Mouse (Mus musculus) spleen, adult 12 weeks (tissue): ENCODE measurements around the gene Siglece.
"Not testable (repeated sequence)": the region's sequence is repeated elsewhere in the genome, so short reads cannot be mapped to it uniquely, and the experiment has no call there.

ENCODE experiments used
- DNase-seq: peaks from one replicate; pipeline ENCODE4 v3.0.0; 2022; ENCODE audit warnings: low spot score

Siglece gene

DNA sequence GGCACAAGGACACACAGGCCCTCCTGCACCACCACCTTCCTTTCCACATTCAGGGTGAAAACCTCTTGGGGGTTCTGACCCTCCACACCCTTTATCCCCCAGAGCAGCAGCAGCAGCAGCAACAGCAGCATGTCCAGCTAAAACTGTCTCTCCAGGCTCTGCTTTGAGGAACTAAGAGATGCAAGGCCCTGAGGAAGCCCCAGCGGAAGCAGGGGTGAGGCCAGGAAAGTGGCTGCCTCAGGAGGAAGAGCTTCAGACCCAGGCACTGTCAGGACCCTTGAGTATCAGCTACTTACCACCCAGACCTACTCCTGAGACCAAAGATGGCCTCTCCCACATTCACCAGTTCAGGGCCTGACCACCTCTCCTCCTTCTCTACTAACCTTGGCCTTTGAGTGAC lies at the start of gene Siglece:
Gene Siglece, minus strand, starts transcription at position 160 of the 400 bp plus-strand sequence.
- DNase-seq, result no peak

DNA sequence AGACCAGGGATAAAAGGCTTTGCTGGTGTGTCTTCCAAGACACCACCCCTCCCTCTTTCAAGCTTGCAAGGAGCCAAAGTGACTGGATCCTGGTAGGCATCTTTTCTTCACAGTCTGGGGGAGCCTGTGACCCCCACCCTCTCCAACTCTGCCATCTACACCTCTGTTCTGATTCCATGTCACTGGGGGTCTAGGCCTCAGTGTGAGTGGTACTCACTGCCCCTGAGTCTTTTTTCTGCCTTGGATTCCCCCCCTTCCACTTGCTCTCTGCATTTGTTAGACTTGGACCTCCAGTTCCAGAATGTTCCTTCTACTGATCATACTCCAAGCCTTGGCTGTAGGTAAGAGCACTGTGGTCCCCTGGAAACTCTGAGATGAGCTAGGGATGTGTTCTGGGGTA lies 30.2 kb upstream of the Siglece start, which contains the start of gene Klk14:
Gene Klk14, plus strand, starts transcription at position 301 of the 400 bp plus-strand sequence.
- DNase-seq, result no peak

DNA sequence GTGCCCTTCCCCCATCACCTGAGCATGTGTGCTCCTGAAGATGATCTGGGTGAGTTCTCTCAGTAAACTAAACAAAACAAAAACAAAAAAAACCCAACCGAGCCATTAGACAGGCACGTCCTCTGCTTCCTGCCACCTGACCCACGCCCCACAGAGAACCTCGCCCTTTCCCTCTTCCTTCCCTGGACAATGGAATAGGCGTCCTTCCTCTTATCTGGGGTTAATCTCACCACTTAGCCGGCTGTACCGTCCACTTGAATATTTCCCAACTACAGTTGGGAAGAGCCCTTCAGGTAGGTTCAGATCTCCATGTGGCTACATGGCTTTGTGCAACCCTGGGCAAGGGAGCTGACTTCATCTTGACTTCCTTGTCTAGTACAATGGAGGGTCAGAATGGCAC lies 25.1 kb upstream of the Siglece start:
- no peak for DNase-seq

DNA sequence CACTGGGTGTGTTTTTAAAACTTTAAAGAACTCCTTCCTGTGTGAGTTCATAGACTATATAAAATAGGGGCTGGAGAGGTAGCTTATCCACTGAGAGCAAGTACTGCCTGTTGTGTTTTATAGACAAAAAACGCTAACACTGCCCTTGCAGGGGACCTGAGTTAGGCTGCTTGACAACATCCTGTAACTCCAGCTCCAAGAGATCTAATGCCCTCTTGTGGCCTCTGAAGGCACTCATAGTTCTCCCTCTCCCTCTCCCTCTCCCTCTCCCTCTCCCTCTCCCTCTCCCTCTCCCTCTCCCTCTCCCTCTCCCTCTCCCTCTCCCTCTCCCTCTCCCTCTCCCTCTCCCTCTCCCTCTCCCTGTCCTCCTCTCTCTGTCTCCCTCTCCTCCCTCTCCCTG lies 22.6 kb upstream of the Siglece start:
- not testable (repeated sequence) for DNase-seq

DNA sequence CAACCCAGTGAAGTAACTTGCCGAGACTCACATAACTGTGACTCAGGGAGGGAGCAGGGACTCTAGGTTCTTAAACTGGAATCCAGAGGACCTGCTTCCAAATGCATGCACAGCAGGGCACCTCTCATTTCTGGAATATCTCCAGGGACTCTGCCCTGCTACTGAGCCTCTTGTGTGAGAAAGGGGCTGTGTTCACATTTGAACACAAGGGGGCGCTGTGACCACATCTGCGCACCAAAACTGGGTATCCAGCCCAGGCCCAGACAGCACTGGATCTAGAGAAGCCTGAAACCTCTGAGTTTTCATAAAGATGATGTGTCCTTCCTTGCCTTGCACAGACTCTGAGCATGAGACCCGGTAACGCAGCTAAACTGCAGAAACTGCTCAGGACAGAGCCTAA lies 21.0 kb upstream of the Siglece start:
- DNase-seq, result no peak

DNA sequence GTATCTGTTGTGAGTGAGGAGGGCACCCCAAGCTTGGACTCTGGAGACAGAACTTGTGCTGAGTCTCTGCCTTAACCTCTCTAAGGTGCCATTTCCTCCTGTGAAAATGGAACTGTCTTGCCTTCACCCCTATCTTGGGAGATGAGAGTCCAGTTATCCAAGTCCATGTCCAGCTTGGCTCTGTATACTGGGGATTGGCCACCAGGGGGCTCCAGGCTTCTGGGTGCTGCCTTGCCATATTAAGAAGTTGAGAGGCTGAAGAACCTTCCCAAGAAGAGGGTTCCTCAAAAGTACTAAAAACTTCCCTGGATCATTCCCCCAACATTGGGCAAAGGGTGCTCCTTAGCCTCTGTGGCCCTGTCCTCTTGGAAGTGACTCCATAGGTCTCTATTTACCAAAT lies 18.6 kb upstream of the Siglece start:
- no peak for DNase-seq

DNA sequence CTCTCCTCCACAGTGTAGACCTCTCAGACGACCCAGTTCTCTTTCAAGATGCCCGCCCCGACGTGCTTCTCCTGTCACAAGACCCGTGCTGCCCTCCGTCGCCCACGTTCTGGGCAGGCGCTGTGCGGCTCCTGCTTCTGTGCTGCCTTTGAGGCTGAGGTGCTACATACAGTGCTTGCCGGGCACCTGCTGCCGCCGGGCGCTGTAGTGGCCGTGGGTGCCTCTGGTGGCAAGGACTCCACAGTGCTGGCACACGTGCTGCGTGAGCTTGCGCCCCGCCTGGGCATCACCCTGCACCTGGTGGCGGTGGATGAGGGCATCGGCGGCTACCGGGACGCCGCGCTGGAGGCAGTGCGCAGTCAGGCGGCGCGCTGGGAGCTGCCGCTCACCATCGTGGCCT lies 15.1 kb upstream of the Siglece start:
- DNase-seq, result no peak

DNA sequence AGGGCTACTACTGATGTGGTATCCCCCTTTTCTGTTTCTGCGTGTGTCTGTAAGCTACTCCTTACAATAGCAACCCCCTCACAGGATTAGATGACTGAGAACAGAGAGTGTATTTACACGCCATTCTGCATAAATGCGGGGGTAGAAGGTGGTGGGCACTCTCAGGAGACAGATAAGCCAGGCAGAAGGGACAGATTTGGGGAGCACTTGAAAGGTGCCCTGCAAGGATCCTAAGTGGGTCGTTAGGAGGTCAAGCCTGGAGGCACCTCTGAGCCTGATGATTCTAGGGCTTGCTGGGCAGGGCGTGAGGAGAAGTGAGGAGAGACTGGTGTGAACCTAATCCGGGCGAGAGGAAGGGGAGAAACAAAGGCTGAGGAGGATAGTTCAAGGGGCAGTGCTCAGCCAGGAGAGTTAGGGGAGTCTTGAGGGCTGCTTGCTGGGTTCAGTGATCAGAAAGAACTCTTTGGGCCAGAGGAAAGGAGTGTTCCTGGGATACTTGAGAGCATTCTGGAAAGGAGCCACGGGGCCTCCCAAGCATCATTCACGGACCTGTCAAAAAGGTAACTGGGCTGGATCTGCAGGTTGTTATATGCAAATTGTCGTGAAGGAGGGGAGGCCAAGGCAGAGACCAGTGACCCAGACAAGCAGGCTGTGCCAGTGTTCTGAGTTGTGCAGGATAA lies 12.8 kb upstream of the Siglece start:
- no peak for DNase-seq

DNA sequence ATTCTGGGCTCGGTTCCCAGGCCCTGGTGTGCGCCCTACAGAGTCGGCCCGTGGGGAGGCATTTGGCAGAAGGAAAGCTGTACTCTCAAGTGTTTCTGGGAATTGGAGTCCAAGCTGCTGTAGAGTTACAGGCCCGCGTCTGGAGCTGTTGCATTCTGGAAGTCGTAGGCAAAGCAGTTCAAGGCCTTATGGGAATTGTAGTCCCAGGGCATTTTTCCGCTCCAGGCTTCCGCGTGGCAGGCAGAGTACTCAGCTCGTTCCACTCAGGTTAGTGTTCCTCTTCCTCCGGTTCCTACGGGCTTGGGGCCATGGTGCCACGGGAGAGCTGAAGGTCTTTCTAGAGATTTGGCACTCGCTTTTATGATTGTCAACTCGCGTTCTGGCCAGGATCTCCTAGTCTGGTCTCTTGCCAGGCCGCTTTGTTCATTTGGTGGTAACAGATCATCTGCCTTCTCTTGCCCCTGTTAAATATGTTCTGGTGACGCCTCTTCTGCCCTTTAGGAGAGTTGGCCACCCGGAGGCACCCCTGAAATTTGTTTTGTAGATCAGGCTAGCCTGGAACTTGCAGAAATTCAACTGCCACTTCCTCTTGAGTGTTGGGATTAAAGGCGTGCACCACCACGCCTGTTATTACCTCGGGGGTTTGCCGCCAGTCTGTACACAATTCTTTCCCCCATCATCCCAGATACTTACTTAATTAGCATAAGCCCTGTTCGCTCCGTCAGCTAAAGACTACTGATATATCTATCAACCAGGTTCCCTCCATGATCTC lies 12.0 kb upstream of the Siglece start, which contains the start of gene Ctu1:
Gene Ctu1, plus strand, starts transcription at position 208 of the 772 bp plus-strand sequence.
- DNase-seq, result peak; percentile 60

DNA sequence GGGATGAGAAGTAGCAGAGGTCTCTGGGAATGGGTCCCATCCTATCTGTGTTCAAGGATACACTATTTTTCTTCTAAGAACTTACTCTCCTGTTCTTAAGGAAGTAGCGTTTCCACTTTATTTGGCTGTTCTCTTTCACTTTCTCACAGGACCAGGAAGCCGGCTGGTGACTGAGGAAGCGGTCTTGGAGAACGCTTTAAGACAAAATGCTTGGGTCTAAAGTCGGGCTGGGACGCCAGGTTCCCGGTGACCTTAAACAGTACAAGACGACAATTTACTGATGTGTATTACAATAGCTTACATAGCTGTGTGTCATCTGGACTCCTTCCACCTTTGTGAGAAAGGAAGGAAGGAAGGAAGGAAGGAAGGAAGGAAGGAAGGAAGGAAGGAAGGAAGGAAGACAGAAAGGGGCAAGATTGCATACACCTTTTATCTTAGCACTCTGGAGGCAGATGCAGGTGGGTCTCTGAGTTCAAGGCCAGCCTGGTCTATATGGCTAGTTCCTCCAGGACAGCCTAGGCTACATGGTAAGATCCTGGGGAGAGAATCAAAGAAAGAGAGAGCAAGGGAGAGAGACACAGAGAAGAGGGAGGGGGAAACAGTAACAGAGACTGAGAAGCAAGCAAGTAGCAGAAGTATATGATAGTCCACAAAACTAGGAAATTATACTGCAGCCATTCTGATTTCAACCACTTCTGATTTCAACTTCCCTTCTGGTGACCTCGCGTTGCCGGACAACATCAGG lies 11.3 kb upstream of the Siglece start:
- no peak for DNase-seq

DNA sequence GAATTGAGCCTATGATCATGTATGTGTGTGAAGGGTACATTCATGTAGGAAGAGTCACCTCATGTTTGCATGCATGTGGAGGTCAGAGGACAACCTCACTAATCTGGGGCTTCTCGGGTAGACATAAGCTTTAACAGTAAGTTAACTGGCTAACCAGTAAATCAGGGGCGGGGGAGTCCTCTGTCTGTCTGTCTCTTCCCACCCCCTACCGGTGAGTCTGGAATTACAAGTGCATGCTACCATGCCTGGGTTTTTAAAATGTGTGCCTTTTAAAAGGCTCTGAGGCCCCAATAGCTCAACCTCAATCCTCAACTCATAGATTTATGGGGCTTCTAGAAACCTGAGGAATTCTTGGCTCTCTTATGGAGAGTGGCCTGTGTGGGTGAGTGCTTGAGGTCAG lies 8.6 kb upstream of the Siglece start:
- no peak for DNase-seq

DNA sequence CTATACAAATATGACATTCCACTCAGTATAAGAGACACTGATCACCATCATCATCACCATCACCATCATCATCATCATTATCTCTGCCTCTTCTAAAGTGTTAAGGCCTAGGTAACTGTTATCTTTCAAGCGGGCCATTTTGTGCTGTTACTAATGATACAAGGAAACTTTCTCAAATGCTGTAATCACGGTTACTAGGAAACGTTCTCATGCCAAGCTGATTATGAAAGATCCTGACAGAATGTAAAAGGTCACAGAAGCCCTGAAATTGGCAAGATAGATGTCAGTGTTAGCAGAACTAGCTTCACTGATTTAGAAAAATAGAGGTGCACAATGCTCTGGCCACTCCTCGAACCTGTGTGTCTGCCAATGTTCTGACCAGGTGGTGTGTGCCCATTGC lies 7.3 kb upstream of the Siglece start:
- DNase-seq, result not testable (repeated sequence)

DNA sequence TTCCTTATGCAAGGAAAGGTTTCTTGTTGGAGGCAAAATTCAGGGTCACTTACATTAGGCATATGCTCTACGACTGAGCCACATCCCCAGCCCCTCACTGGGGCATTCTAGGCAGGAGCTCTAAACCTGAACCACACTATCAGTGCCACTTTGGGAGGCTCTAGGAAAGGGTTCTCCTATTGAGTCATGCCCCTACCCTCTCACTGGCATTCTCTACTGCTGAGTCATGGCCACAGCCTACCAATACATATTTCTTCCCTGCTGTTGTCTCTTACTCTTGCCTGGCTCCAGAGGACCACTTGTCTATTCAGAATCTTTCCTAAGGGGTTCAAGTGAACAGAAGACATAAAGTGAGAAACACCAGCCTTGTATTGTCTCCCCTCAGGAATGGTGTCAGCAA lies 2.8 kb upstream of the Siglece start:
- DNase-seq, result no peak

DNA sequence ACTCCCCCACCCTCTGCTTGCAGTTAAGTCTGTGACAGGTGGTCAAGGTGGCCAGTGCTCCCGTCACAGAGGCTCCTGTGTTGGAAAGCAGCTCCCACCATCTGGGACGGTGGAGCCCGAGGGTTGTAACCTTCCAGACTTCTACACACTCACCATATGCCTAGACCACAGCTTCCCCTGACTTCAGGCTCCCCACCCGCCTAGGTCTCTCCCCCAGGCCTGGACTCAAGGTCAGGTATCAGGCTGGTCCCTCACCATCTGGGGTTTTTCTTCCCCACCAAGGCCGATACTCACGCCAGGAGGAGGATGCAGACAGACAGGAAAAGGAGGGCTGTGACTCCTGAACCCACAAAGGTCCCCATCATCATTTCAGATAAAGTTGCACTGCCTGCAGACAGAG lies 3.7 kb downstream of the Siglece start:
- no peak for DNase-seq

DNA sequence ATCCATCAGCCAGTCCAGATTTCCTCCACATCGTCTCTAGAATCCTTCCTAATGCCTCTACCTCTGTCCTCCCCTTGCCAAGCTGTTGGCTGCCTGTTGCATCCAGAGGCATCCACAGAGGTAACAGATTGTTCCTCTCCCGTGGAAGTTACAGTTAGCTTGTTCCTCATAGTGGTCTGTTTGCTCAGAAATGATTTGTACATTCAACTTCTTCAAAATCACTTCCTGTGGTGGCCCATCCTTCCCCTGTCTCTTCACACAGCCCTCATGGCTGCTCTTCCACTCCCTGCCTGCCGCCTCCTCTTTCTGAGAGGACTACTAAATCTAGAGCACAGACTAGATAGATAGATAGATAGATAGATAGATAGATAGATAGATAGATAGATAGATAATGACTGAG lies 5.4 kb downstream of the Siglece start:
- no peak for DNase-seq

DNA sequence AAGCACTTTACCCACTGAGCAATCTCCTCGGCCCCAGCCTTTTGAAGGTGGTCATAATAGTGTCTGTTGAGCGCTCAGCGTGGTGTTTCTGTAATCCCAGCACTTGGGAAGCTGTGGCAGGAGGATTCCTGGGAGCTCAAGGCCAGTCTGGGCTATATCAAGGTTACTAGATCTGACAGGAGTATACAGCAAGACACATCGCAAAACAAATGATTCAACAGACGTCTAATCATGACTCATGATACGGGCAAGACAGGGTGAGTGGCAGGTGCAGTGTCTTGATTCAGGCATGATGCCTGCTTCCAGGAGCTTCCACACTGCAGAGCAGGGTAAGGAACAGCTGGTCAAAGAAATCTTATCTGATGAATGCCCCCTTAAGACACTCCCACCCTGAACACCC lies 7.3 kb downstream of the Siglece start:
- no peak for DNase-seq

DNA sequence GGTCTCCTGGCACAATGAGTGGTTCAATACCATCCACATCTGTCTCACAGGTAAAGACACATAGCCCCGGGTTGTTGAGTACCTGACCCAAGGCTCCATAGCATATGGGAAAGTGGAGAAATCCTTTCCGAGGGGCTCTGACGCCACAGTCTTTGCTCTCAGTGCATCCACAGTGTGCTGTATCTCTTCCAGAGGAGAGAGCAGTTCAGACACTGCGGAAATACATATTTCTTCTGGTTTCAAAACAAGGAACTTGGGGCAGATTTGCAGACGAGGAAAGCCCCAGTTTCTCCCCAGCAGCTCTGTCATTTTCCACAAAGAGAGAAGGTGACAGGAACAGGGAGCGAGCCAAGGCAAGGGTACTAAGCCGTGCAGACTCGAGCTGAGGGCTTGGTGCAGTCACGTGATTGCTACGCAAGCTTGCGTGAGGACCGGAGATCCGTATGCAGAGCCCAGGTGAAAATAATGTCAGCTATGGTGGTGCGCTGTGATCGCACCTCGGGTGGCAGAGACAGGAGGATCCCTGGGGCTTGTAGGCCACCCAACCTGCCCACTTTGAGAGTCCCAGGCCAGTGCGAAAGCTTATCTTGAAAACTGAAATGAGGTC lies 16.8 kb downstream of the Siglece start:
- no peak for DNase-seq

DNA sequence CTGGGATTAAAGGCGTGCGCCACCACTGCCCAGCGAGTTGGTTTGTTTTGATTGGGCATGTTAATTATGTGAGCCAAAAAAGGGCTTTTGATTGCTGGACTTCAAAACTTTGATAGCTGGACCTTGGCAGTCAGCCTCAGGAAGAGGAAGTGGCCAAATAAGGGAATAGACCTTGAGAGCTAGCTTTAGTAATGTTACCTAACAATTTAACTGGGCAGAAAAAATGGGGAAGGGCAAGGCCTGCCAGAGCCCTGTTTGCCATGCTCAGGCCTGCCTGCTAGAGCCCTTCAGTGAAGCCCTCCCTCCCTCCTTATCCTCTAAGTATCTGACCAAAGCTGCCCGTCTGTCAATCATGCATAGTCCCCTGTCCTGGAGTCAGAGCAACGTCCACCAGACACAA lies 17.4 kb downstream of the Siglece start:
- DNase-seq, result no peak

DNA sequence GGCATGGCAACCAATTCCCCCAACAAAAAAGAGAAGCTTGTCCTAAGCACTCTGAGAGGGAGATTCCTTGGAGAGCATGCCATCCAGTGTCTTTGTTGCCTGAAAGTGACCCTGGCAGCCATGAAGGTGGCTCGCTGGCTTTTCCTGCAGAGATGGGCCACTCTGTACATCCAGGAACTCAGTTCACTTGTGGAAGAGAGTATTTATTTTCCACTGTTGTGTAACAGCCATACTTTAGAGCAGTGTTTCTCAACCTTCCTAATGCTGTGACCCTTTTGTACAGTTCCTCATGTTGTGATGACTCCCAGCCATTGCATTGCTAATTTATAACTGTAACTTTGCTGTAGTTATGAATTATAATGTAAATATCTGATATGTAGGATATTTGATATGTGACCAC lies 22.8 kb downstream of the Siglece start:
- no peak for DNase-seq

DNA sequence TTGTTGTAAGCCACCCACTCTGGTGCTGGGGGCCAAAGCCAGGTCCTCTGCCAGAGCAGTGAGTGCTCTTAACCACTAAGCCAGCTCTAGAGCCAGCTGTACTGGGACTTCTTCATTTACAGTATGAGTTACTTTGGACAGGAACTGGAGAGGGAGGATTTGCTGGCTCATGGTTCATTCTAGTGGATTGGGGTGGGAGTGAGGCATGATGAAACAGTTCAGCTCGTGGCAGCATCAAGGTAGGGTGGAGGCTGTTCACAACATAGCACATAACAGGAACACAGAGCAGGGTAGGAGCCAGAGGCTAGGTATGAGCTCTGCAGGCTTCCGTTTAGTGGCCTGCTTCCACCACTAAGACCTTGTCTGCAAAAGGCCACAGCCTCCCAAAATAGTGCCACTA lies 23.8 kb downstream of the Siglece start:
- no peak for DNase-seq

DNA sequence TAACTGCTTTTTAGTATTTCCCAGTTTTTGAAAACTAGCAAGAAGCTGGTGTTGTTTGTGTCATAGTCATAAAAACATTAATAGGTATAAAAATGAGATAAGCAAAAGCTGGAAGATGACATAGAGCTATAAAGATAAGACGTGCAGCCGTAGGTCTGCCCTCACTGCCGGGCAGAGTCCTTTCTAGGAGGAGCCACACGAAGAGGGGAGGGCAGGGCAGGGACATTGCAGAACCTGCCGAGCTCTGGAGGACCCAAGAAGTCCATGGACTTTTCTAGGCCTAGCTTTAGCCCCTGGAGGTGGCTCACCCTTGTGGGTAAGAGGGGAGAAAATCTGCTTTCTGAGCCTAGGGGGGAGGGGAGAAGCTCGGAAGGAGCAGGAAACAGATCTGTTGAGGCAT lies 25.5 kb downstream of the Siglece start, which contains the start of gene Ceacam18:
Gene Ceacam18, plus strand, starts transcription at position 208 of the 400 bp plus-strand sequence.
- DNase-seq, result no peak

DNA sequence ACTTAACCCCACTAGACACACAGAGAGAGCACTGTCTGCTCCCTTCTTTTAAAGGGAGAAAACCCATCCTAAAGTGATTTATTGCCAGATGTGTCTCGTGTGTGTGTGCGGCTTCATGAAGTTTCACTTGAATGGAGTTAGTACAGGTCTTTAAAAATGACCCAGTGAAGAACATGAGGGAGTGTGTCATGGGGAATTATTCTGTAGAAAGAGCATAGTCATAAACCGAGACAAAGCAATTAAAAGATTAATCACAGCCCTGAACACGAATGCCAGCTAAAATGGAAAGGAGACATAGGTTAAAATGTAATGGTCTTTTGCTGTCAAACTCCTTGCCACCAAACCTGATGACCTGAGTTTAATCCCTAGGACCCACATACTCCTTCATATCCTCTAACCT lies 26.0 kb downstream of the Siglece start:
- DNase-seq, result no peak
